ENCODE assay signal across 8 mouse cellular contexts in the genomic region with DNA sequence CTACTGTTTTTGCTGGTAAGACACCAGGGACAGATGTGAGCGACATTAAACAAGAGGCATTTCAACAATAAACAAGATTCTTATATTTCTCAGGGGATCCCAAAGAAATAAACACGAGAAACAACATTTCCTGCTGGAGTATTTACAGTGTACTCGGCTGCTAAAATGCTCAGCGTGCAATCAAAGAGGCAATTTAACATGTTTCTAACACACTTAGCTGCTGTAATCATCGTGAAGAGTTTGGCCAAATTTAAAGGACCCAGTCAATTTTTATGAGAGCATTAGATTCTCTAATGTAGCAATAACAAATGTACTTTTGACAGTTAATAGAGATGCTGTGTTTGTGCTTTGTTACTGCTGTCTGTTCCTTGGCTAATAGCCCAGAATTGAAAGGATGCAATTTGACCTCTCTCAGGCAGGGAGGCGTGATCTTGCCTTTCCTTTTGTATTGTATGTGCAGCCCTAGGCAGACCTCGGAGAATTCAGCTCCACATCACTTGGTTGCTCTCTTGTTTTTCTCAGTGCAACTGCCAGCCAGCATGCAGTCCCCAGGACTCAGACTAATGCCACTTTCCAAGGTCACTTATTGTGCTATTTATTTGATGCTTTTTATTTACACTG. TPM values are rescaled to one million over a fixed set of nuclear protein-coding genes. Genes with fewer than 3 reads are reported as not detected.
DNase-seq lines count a peak whose midpoint lies in the region; ATAC-seq and TF ChIP-seq lines count a peak whose summit lies in the region.

No protein-coding gene starts in this region.

- no peak overlapping the region for H3K4me3 ChIP-seq in kidney, adult 2 months (ENCODE audit: insufficient read depth, low read depth, low read length)
- no peak overlapping the region for H3K4me3 ChIP-seq in forebrain, embryonic 14.5 days (ENCODE audit: low read depth, low read length)
- H3K4me3 ChIP-seq in neural tube, embryonic 13.5 days: no peak overlapping the region

- DNase-seq in kidney, adult 2 months: peak; percentile 58
- DNase-seq in kidney, adult 11 months: no peak
- peak; percentile 76 for DNase-seq in forebrain, embryonic 14.5 days (ENCODE audit: low spot score)
- peak; percentile 31 for DNase-seq in kidney, postnatal 10 days
- no peak for DNase-seq in left cerebral cortex, adult 18-20 months (ENCODE audit: low spot score in 2 of 2)
- DNase-seq in left cerebral cortex, adult 9 months (ENCODE audit: low spot score in 2 of 2): no peak

- no peak for TF ChIP-seq POLR2A in kidney, adult 2 months (IDR thresholded peaks at IDR 0.05; ENCODE audit: low read depth, low read length)

- H3K9ac ChIP-seq in forebrain, embryonic 14.5 days (ENCODE audit: low read length): no peak overlapping the region
- H3K9ac ChIP-seq in neural tube, embryonic 13.5 days: 0 out of 2 replicates have a peak overlapping the region, but pooled peaks have one; percentile 12

- no peaks in the 10 kb centered on the region for H3K9me3 ChIP-seq in forebrain, embryonic 14.5 days (replicated peaks; ENCODE audit: control insufficient read depth, low read length)
- H3K9me3 ChIP-seq in neural tube, embryonic 13.5 days: no peaks in the 10 kb centered on the region

- no peak overlapping the region for H3K27ac ChIP-seq in kidney, adult 2 months (ENCODE audit: insufficient read depth, low read depth, low read length)
- peak overlapping the region; percentile 50; the same call in 1 of the 2 replicates for H3K27ac ChIP-seq in forebrain, embryonic 14.5 days (ENCODE audit: low read depth, low read length)
- peak overlapping the region; percentile 77 for H3K27ac ChIP-seq in neural tube, embryonic 13.5 days (replicated peaks)

- H3K27me3 ChIP-seq in kidney, adult 2 months (replicated peaks; ENCODE audit: control insufficient read depth, insufficient read depth, low read length): no peaks in the 10 kb centered on the region
- no peaks in the 10 kb centered on the region for H3K27me3 ChIP-seq in forebrain, embryonic 14.5 days (replicated peaks; ENCODE audit: control insufficient read depth, insufficient read depth, low read length)
- no peaks in the 10 kb centered on the region for H3K27me3 ChIP-seq in neural tube, embryonic 13.5 days

- ATAC-seq in forebrain, embryonic 14.5 days: peak; percentile 73; the same call in 1 of the 2 replicates
- peak; percentile 72 for ATAC-seq in neural tube, embryonic 13.5 days (ENCODE audit: low read depth)
- no peak for ATAC-seq in erythroid progenitor cell, adult 5-6 weeks (replicated peaks; ENCODE audit: low FRiP score, poor library complexity, severe bottlenecking)

- TF ChIP-seq CTCF in kidney, adult 2 months (conservative IDR thresholded peaks at IDR 0.05; ENCODE audit: insufficient read depth, insufficient read length, low read depth, low read length): no peak

- H3K36me3 ChIP-seq in kidney, adult 2 months (ENCODE audit: control insufficient read depth, insufficient read depth, low read length): no peaks in the 10 kb centered on the region
- peaks cover 9% of the 10 kb centered on the region for H3K36me3 ChIP-seq in forebrain, embryonic 14.5 days (ENCODE audit: control insufficient read depth, insufficient read depth, low read length)
- peaks cover 11% of the 10 kb centered on the region for H3K36me3 ChIP-seq in neural tube, embryonic 13.5 days

- 19% methylated on average over 7 of the region's 7 CpGs for WGBS in kidney, adult 2 months
- WGBS in forebrain, embryonic 14.5 days: 22% methylated on average over 7 of the region's 7 CpGs
- 10% methylated on average over 7 of the region's 7 CpGs for WGBS in neural tube, embryonic 13.5 days

- no peaks in the 10 kb centered on the region for H3K4me1 ChIP-seq in kidney, adult 2 months (ENCODE audit: control insufficient read depth, insufficient read depth, low read length)
- no peaks in the 10 kb centered on the region for H3K4me1 ChIP-seq in forebrain, embryonic 14.5 days (ENCODE audit: control insufficient read depth, insufficient read depth, low read length)
- H3K4me1 ChIP-seq in neural tube, embryonic 13.5 days (replicated peaks): peaks cover 27% of the 10 kb centered on the region

- peak overlapping the region; percentile 10; the same call in 1 of the 2 replicates for H3K4me2 ChIP-seq in forebrain, embryonic 14.5 days (ENCODE audit: low read length)
- peak overlapping the region; percentile 35 for H3K4me2 ChIP-seq in neural tube, embryonic 13.5 days

RNA-seq across cellular contexts. Expression of a gene that starts 35.9 kb away (rescaled TPM):
- polyA plus RNA-seq in kidney, adult 2 months (2012; rRNA removed): 5.7 and 7.5 TPM in 2 replicates
- polyA plus RNA-seq in forebrain, embryonic 14.5 days (2014; fragmentation: Nextera tagmentation; extraction: Ambion mirVana): 68.0 and 72.1 TPM in 2 replicates
- 60.3 and 67.3 TPM in 2 replicates for polyA plus RNA-seq in neural tube, embryonic 13.5 days (2015; fragmentation: Nextera tagmentation; extraction: Ambion mirVana)
- 10 to 100 TPM; 21.7 to 27.0 TPM for total RNA-seq in left cerebral cortex, adult 18-20 months (2021)
- 7.1 and 15.1 TPM in 2 replicates for total RNA-seq in erythroid progenitor cell, adult 5-6 weeks (2015; ENCODE audit: low replicate concordance)
- total RNA-seq in erythroid progenitor cell, adult 5-6 weeks (2017; ENCODE audit: low replicate concordance): 15.9 and 23.4 TPM in 2 replicates

RNA-seq across cellular contexts. Expression of a gene that starts 40.1 kb away (rescaled TPM):
- 4.8 and 5.2 TPM in 2 replicates for polyA plus RNA-seq in kidney, adult 2 months (2012; rRNA removed)
- polyA plus RNA-seq in forebrain, embryonic 14.5 days (2014; fragmentation: Nextera tagmentation; extraction: Ambion mirVana): 9.8 and 11.4 TPM in 2 replicates
- 12.9 and 14.8 TPM in 2 replicates for polyA plus RNA-seq in neural tube, embryonic 13.5 days (2015; fragmentation: Nextera tagmentation; extraction: Ambion mirVana)
- 10 to 100 TPM; 38.7 to 40.8 TPM for total RNA-seq in left cerebral cortex, adult 18-20 months (2021)
- 2.2 and 2.5 TPM in 2 replicates for total RNA-seq in erythroid progenitor cell, adult 5-6 weeks (2015; ENCODE audit: low replicate concordance)
- total RNA-seq in erythroid progenitor cell, adult 5-6 weeks (2017; ENCODE audit: low replicate concordance): 3.1 and 5.0 TPM in 2 replicates

Comparison
In these comparisons a context has a peak if more than half of its experiments do, and no peak if none do; other contexts are left out.
1. DNase-seq: peak in kidney, adult 2 months (single experiment), forebrain, embryonic 14.5 days (single experiment) and kidney, postnatal 10 days (single experiment); none in kidney, adult 11 months (single experiment), left cerebral cortex, adult 18-20 months (0 of 2) and left cerebral cortex, adult 9 months (0 of 2).